Mouse (Mus musculus) lung, postnatal 0 days (tissue): ENCODE results near the gene Hist2h3b.
"Not testable (repeated sequence)": the region's sequence is repeated elsewhere in the genome, so short reads cannot be mapped to it uniquely, and the experiment has no call there.

ENCODE experiments used
- CTCF ChIP-seq: IDR thresholded peaks from 2 replicates; pipeline ENCODE4 v1.5.1; 2016; ENCODE audit warnings: antibody characterized with exemption, mild to moderate bottlenecking
- EP300 ChIP-seq: IDR thresholded peaks from 2 replicates; pipeline ENCODE4 v1.6.1; 2016; ENCODE audit warnings: antibody characterized with exemption, mild to moderate bottlenecking, control low read depth

DNA sequence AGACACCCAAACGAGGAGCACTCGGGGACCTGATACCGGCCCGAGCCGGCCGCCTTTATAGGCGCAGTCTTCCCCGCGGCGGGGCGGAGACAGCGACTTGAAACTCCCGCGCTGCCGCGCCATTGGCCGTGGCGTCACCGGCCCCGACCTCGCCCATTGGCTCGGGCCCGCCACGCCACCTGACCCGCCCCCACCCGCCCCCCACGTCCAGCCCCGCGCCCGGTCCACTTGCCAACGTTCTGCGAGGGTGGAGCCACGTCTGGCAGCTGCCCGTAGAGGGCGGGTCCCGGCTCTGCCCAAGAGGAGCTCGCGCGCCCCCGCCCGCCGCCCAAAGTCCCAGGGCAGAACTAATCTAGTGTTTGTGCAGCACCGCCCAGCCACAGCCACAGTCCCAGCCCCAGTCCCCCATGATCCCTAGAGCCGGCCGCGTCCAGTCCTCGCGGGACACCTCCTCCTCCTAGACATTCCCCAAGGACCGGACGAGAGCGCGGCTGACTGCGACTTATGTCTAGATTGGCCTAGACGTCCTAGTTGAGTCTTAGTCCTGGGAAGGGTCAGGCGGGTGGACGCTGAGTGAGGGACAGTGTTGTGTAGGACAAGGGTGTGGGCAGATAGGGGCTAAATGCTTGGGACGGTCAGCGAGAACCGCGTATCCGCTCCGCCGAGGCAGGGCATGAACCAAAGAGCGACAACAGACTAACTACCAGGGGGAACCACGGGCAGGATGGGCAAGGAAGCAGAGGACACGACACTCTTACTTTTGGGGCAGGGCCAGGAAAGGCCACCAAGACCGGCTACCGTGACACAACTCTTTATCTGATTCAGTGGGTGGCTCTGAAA lies 29.3 kb upstream of the Hist2h3b start, which contains the start of gene Hist2h3c2:
- not testable (repeated sequence) for TF ChIP-seq EP300, CTCF
